Mouse (Mus musculus) spleen, adult 2 months (tissue): ENCODE measurements at regions not wholly inside any gene's neighbourhood (a gene's known extent, or its start where the extent isn't known, plus 50 kb on each side); places are given as distances from the start of the nearest gene placed in this dataset.

Source experiments
- DNase-seq, 2 experiments: peaks; one replicate each; pipeline versions ENCODE4 v3.0.0 to v3.0.0-alpha.2; 2012 to 2021; ENCODE audit warnings: low spot score in 2 of 2, low read depth in 1 of 2
- H3K27ac ChIP-seq: fragments of 200-500 bp; 2 replicates; pipeline ENCODE4 v1.5.1; 2012; ENCODE audit warnings: low read length, inconsistent platforms; ENCODE audit not compliant: insufficient read depth
- H3K27me3 ChIP-seq: fragments of 200-500 bp; 2 replicates; pipeline ENCODE4 v1.6.1; 2012; ENCODE audit warnings: mild to moderate bottlenecking, moderate library complexity, low read length, inconsistent platforms; ENCODE audit not compliant: control insufficient read depth, insufficient read depth
- H3K36me3 ChIP-seq: fragments of 200-500 bp; 2 replicates; pipeline ENCODE4 v1.6.1; 2012; ENCODE audit warnings: mild to moderate bottlenecking, low read length, inconsistent platforms; ENCODE audit not compliant: control insufficient read depth, insufficient read depth
- H3K4me1 ChIP-seq: fragments of 200-500 bp; 2 replicates; pipeline ENCODE4 v1.6.1; 2011; ENCODE audit warnings: inconsistent platforms; ENCODE audit not compliant: control insufficient read depth, insufficient read depth, insufficient read length
- H3K4me3 ChIP-seq: fragments of 200-500 bp; 2 replicates; pipeline ENCODE4 v1.5.1; 2011; ENCODE audit warnings: mild to moderate bottlenecking, inconsistent platforms; ENCODE audit not compliant: insufficient read depth, insufficient read length; ENCODE audit errors: extremely low read depth
- CTCF ChIP-seq: fragments of 200-500 bp; IDR thresholded peaks from 2 replicates; pipeline ENCODE4 v1.5.1; 2011; ENCODE audit warnings: mild to moderate bottlenecking, inconsistent platforms; ENCODE audit not compliant: insufficient read depth, insufficient read length, insufficient replicate concordance; ENCODE audit errors: extremely low read depth
- POLR2A ChIP-seq: fragments of 200-500 bp; IDR thresholded peaks from 2 replicates; pipeline ENCODE4 v1.6.1; 2011; ENCODE audit warnings: low read depth, low read length, inconsistent platforms
- WGBS: fragments of 180-500 bp; shearing (Covaris S2); methylation state at CpG from one replicate; pipeline ENCODE4 v1.1.7; 2018; 5-methylcytosine and 5-hydroxymethylcytosine counted together

- no peaks in the 10 kb centered on the region for H3K4me1 ChIP-seq
- no peaks in the 10 kb centered on the region for H3K27me3 ChIP-seq
- no peaks in the 10 kb centered on the region for H3K36me3 ChIP-seq
- WGBS, result 54% methylated on average over 5 of the region's 5 CpGs
- H3K27ac ChIP-seq, result no peak overlapping the region
- no peak overlapping the region for H3K4me3 ChIP-seq
- TF ChIP-seq POLR2A, result no peak
- no peak for TF ChIP-seq CTCF
- DNase-seq, result no peak
These were observed 333.8 kb upstream of the Zfp507 start for GRCm38 (mm10) chr7:36136571-36136970.

DNA sequence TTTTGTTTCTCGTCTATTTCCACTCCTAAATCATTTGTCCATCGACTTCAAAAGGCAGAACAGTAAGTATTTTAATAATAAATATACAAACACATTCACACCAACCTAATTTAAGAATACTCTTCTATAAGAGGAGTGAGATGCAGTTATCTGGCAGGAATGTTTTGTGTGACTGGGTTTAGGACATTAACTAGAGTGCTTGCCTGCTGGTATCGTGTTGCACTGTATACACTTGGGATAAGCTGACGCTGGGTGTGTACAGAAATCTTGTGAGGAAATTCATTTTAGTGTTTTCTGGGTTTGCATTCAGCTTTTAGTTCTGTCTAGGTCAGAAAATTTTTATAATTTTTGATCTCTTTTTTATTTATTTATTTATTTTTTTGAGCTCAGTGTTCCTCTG is 331.8 kb upstream of the Zfp507 start:
- Histone ChIP-seq H3K4me3 (no peak overlapping the region), H3K36me3 (no peaks in the 10 kb centered on the region), H3K27me3 (no peaks in the 10 kb centered on the region), H3K4me1 (no peaks in the 10 kb centered on the region), H3K27ac (no peak overlapping the region)
- TF ChIP-seq POLR2A (no peak), CTCF (no peak)
- DNase-seq, result no peak
- 85% methylated on average over 4 of the region's 4 CpGs for WGBS

- DNase-seq, result no peak
- Histone ChIP-seq H3K27me3 (no peaks in the 10 kb centered on the region), H3K4me1 (no peaks in the 10 kb centered on the region), H3K36me3 (no peaks in the 10 kb centered on the region), H3K27ac (no peak overlapping the region), H3K4me3 (no peak overlapping the region)
- WGBS, result 50% methylated on average over 8 of the region's 8 CpGs
- no peak for TF ChIP-seq POLR2A
- no peak for TF ChIP-seq CTCF
These were observed 330.9 kb upstream of the Zfp507 start for GRCm38 (mm10) chr7:36133658-36134143.

DNA sequence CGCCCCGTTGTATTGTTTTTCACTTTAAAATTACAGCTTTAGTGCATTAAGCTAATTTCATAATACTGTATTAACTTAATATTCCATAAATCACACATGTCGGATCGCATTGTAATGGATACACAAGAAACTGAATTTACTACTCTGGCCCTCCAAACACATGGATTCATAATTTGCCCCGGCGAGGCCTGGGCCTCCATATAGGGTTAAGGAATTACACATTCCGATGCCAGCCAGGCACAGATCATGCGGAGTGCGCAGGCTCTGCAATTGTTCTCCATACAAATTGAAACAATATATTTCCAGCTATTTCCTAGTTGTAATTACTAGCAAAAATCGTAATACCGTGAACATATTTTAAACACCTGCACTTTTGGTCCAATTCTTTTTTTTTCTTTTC is 330.2 kb upstream of the Zfp507 start:
- H3K27me3 ChIP-seq, result no peaks in the 10 kb centered on the region
- no peaks in the 10 kb centered on the region for H3K4me1 ChIP-seq
- H3K36me3 ChIP-seq, result no peaks in the 10 kb centered on the region
- TF ChIP-seq CTCF, result no peak
- TF ChIP-seq POLR2A, result no peak
- H3K27ac ChIP-seq, result no peak overlapping the region
- DNase-seq, result no peak
- 91% methylated on average over 11 of the region's 11 CpGs for WGBS
- no peak overlapping the region for H3K4me3 ChIP-seq

DNA sequence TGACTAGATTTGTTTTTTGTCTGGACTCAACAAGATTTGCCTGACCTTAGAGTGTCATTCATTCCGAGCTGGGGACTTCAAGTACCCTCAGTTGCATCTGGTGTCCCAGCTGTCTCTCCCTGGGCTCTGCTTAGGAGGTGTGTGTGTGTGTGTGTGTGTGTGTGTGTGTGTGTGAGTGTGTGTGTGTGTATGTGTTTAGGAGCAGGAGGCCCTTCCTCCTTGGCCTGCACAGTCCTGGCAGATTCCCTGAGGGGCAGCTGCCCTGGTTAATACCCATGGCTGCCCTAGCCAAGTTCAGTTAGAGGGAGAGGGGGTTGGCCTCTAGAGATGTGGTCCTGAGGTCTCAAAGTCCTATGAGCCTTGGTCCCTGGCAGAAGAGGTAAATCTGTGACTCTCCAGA is 329.8 kb upstream of the Zfp507 start:
- H3K27me3 ChIP-seq, result no peaks in the 10 kb centered on the region
- TF ChIP-seq CTCF (no peak), POLR2A (no peak)
- 73% methylated on average over 1 of the region's 1 CpGs for WGBS
- H3K4me3 ChIP-seq, result no peak overlapping the region
- no peaks in the 10 kb centered on the region for H3K36me3 ChIP-seq
- no peak for DNase-seq
- no peak overlapping the region for H3K27ac ChIP-seq
- no peaks in the 10 kb centered on the region for H3K4me1 ChIP-seq

DNA sequence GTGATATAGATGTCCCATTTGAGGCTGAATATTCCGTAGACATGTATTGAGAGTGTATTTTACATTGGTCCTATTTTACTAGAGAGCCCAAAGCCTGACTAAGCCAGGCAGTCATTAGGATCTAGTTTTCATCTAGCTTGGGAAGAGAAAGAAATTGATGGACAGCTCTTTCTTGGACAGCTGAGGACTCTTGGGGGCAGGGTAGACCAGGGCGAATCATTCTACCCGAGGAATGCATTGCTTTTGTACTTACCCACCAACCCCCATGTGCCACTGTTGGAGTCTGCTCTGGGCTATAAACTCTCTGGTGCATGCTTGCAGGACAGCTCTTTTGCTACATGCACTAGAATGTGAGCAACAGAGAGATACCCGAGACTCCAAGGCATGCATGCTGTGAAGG is 294.3 kb upstream of the Zfp507 start:
- WGBS, result 82% methylated on average over 4 of the region's 4 CpGs
- H3K27me3 ChIP-seq, result no peaks in the 10 kb centered on the region
- no peak for DNase-seq

DNA sequence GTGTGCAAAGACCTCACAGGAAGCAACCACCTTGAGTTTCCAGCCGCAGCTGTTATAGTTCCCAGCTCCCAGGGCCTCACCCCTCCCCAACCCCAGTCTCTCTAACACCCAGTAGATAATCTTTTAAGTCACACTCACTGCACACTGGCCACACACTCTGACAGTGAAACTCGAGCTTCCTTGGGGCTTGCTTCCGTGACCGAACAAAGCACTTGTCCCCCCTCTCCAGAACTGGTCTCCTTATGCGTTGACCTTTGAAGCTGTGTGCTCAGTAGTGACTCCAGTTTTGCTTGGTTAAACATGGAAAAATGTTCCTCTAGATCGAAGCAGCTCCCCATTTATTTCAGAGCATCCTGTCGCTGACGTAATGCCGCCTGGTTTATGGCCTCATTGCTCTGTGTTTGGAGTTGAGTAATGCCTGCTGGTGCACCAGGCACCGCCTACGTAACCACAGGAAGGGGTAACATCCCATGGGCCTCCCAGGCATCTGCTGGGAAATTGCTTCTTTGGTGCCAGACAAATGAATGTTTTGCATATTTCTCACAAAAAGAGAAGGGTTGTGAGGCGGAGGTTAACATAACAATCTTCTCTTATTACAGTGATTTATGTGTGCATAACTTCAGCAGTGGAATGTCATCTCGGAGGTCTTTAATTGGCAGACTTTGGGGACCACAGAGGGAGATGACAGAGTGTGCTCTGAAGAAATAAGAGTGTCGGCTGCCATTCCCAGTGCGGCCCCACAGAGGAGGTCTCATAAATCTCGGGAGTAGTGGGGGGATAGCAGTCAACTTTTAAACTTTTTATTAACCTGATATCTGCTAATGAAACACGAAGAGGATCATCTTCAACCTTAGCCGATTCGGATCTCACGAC is 292.7 kb upstream of the Zfp507 start:
- TF ChIP-seq POLR2A, result no peak
- no peak for TF ChIP-seq CTCF
- 63% methylated on average over 20 of the region's 20 CpGs for WGBS
- no peak for DNase-seq
- Histone ChIP-seq H3K27me3 (no peaks in the 10 kb centered on the region), H3K27ac (no peak overlapping the region), H3K4me1 (no peaks in the 10 kb centered on the region), H3K36me3 (no peaks in the 10 kb centered on the region), H3K4me3 (no peak overlapping the region)

More for the DNA sequence above, 294.3 kb upstream of the Zfp507 start:
- no peaks in the 10 kb centered on the region for H3K4me1 ChIP-seq
- H3K4me3 ChIP-seq, result no peak overlapping the region
- no peak for TF ChIP-seq POLR2A
- no peak for TF ChIP-seq CTCF
- H3K27ac ChIP-seq, result no peak overlapping the region
- no peaks in the 10 kb centered on the region for H3K36me3 ChIP-seq
